Mouse (Mus musculus): ENCODE results near the gene Pigb. TPM values are rescaled to one million over a fixed set of nuclear protein-coding genes. Genes with fewer than 3 reads are reported as not detected.
A peak's percentile ranks its signal among the peaks of the same experiment; 100 is the strongest.

Gene Pigb
- polyA plus RNA-seq, 1 experiment = 18.7 TPM

GRCm38 (mm10) chr9:72988706-72989105, 51.5 kb downstream of the Pigb start:
- no peak for DNase-seq (ENCODE audit: low read depth)

GRCm38 (mm10) chr9:72987703-72988102, 52.5 kb downstream of the Pigb start:
- no peak for DNase-seq (ENCODE audit: low read depth)
- no peak for TF ChIP-seq CTCF (IDR thresholded peaks at IDR 0.05; ENCODE audit: borderline replicate concordance, extremely low read depth, insufficient read depth, insufficient read length)
- TF ChIP-seq POLR2A (IDR thresholded peaks at IDR 0.05; ENCODE audit: borderline replicate concordance, extremely low read depth, insufficient read depth, insufficient read length, poor library complexity, severe bottlenecking) = no peak

More at GRCm38 (mm10) chr9:72988706-72989105, 51.5 kb downstream of the Pigb start:
- TF ChIP-seq CTCF (IDR thresholded peaks at IDR 0.05; ENCODE audit: borderline replicate concordance, extremely low read depth, insufficient read depth, insufficient read length) = no peak
- TF ChIP-seq POLR2A (IDR thresholded peaks at IDR 0.05; ENCODE audit: borderline replicate concordance, extremely low read depth, insufficient read depth, insufficient read length, poor library complexity, severe bottlenecking) = no peak

- peak; percentile 100 for DNase-seq (ENCODE audit: low read depth)
- TF ChIP-seq CTCF (IDR thresholded peaks at IDR 0.05; ENCODE audit: borderline replicate concordance, extremely low read depth, insufficient read depth, insufficient read length) (no peak), POLR2A (IDR thresholded peaks at IDR 0.05; ENCODE audit: borderline replicate concordance, extremely low read depth, insufficient read depth, insufficient read length, poor library complexity, severe bottlenecking) (peak; percentile 40; the same call in 1 of the 2 replicates)
Measured at GRCm38 (mm10) chr9:72985250-72986220, 54.6 kb downstream of the Pigb start, which contains the start of the genes Ccpg1os and Ccpg1. Gene Ccpg1os (minus strand): TSS chr9:72985382. Gene Ccpg1 (plus strand): TSS chr9:72985429.

DNA sequence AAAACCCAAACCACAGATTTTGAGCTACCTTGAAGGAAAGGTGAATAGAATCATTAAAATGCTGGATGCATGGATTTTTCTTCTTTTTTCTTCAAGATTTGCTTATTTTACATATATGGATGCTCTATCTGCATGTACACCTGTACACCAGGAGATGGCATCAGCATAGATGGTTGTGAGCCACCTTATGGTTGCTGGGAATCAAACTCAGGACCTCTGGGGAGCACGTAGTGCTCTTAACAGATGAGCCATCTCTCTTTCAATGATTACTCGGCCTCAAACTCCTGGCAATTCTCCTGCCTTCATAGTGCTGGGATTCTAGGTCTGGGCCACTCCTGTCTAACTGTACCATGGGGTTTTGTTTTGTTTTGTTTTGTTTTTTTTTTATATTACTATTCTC, 57.1 kb downstream of the Pigb start:
- TF ChIP-seq POLR2A (IDR thresholded peaks at IDR 0.05; ENCODE audit: borderline replicate concordance, extremely low read depth, insufficient read depth, insufficient read length, poor library complexity, severe bottlenecking) = no peak
- no peak for TF ChIP-seq CTCF (IDR thresholded peaks at IDR 0.05; ENCODE audit: borderline replicate concordance, extremely low read depth, insufficient read depth, insufficient read length)
- DNase-seq (ENCODE audit: low read depth) = no peak

DNA sequence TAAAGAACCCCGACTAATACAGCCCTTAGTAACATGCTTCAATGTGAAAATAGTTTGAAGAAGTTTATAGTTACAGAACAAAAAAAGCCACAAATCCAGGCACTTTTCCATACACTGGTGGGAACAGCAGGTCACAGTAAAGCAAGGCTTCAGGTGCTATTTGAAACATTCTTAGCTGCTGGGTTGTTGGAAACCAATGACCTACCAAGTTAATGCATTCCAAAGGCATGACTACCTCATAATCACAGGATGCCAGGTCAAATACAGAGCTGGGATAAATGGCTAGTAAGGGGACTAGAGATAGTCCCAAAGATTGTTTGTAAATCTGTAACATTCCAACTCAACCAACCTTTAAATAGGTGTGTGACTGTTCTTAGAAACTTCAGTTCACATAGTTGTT, 64.9 kb downstream of the Pigb start:
- DNase-seq (ENCODE audit: low read depth) = no peak
- TF ChIP-seq CTCF (IDR thresholded peaks at IDR 0.05; ENCODE audit: borderline replicate concordance, extremely low read depth, insufficient read depth, insufficient read length) (no peak), POLR2A (IDR thresholded peaks at IDR 0.05; ENCODE audit: borderline replicate concordance, extremely low read depth, insufficient read depth, insufficient read length, poor library complexity, severe bottlenecking) (no peak)

DNA sequence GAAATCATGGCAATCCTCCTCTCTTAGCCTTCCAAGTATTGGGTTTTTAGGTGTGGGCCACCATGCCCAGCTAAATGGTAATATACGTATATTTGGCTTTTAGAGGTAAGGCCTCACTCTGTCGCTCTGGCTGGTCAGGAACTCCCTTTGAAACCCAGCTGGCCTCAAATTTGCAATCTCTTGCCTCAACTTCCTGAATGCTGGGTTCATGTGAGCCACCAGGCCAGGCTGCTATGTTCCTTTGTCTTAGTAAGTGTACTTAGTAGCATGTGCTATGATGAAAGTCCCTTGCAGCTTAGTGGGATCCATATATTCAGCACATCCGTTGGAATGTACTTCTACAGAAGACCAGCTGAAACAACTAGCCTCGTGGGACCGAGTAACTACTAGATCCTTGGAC, 65.4 kb downstream of the Pigb start:
- no peak for DNase-seq (ENCODE audit: low read depth)
- TF ChIP-seq CTCF (IDR thresholded peaks at IDR 0.05; ENCODE audit: borderline replicate concordance, extremely low read depth, insufficient read depth, insufficient read length) (no peak), POLR2A (IDR thresholded peaks at IDR 0.05; ENCODE audit: borderline replicate concordance, extremely low read depth, insufficient read depth, insufficient read length, poor library complexity, severe bottlenecking) (no peak)

GRCm38 (mm10) chr9:72972984-72973383, 67.2 kb downstream of the Pigb start:
- TF ChIP-seq POLR2A (IDR thresholded peaks at IDR 0.05; ENCODE audit: borderline replicate concordance, extremely low read depth, insufficient read depth, insufficient read length, poor library complexity, severe bottlenecking) = no peak
- TF ChIP-seq CTCF (IDR thresholded peaks at IDR 0.05; ENCODE audit: borderline replicate concordance, extremely low read depth, insufficient read depth, insufficient read length) = peak; percentile 10; the same call in 1 of the 2 replicates

GRCm38 (mm10) chr9:72972435-72972834, 67.7 kb downstream of the Pigb start:
- TF ChIP-seq CTCF (IDR thresholded peaks at IDR 0.05; ENCODE audit: borderline replicate concordance, extremely low read depth, insufficient read depth, insufficient read length) (no peak), POLR2A (IDR thresholded peaks at IDR 0.05; ENCODE audit: borderline replicate concordance, extremely low read depth, insufficient read depth, insufficient read length, poor library complexity, severe bottlenecking) (no peak)
- no peak for DNase-seq (ENCODE audit: low read depth)

More at GRCm38 (mm10) chr9:72972984-72973383, 67.2 kb downstream of the Pigb start:
- no peak for DNase-seq (ENCODE audit: low read depth)

DNA sequence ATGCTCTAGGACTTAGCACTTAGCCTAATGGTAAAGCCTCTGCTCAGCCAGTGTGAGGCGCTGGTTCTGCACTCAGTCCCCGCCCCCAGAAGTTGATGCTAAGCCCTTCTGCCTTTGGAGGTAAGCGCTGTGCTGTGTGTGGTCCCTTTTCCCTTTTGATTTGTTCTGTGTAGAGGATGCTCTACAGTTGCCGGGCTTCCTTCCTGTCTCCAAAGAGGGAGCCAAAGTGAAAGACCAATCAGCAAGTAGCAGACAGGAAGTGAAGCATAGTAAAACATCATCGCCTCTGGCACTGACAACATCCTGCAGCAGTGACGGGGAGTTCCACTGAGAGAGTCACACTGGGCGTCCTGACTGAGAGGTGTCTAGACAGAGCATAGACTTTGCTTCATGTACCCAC, 70.3 kb downstream of the Pigb start:
- no peak for DNase-seq (ENCODE audit: low read depth)
- TF ChIP-seq CTCF (IDR thresholded peaks at IDR 0.05; ENCODE audit: borderline replicate concordance, extremely low read depth, insufficient read depth, insufficient read length) (no peak), POLR2A (IDR thresholded peaks at IDR 0.05; ENCODE audit: borderline replicate concordance, extremely low read depth, insufficient read depth, insufficient read length, poor library complexity, severe bottlenecking) (no peak)

DNA sequence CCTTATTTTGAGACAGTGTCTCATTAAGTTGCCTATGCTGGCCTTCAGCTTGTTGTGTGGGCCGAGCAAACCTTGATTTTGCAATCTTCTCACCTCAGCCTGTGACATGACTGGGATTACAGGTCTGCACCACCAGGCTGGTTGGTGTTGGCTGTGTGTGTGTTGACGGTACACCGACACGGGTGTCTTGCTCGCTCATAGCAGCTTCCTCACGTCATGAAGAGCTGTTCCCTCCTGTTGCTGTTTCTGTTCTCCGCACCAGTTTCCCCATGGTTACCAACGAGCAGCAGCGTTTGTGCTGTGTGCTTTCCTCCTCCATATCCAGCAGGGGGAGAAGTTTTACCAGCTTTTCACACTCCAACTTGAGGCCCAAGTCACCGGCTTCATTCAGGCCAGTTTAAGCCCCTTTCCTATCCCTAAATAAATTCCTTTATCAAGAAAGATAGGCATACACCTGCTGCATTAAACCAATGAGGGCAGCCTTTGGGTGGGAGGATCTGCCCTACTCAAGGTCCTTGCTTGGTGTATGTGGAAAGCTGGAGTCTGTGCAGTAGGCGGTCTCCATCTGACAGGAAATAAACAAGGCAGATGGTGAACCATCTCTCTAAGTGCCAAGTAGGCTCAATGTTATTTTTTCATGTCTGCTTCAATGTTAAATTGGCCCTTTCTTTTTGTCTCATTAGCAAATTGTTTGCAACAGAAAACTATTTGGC, 71.7 kb downstream of the Pigb start:
- TF ChIP-seq CTCF (IDR thresholded peaks at IDR 0.05; ENCODE audit: borderline replicate concordance, extremely low read depth, insufficient read depth, insufficient read length) (peak; percentile 71), POLR2A (IDR thresholded peaks at IDR 0.05; ENCODE audit: borderline replicate concordance, extremely low read depth, insufficient read depth, insufficient read length, poor library complexity, severe bottlenecking) (no peak)
- peak; percentile 88 for DNase-seq (ENCODE audit: low read depth)

DNA sequence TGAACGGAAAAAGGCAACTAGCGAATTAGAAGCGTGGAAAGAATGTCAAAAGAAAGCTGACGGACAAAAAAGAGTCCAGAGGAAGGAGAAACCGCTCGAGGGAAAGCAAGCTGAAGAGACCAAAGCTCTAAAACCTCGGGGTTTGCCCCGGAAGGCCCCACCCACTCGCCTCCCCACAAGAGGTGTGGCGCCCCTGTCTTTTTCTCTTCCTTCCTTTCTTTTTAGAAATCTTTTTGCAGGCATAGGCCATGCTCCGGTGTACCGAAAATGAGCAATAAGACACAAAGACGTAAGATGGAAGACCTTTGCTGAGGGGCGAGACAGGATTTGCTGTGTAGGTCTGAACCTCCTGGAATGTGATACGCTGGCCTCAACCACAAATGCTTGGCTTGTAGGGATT, 78.2 kb downstream of the Pigb start:
- no peak for DNase-seq (ENCODE audit: low read depth)
- no peak for TF ChIP-seq CTCF (IDR thresholded peaks at IDR 0.05; ENCODE audit: borderline replicate concordance, extremely low read depth, insufficient read depth, insufficient read length)
